Mouse (Mus musculus) neutrophil, adult 5-6 weeks (primary cell): Measurements from ENCODE around the gene Yju2. TPM values are rescaled to one million over a fixed set of nuclear protein-coding genes. Genes with fewer than 3 reads are reported as not detected.
A peak's percentile ranks its signal among the peaks of the same experiment; 100 is the strongest.
"Not testable (repeated sequence)": the region's sequence is repeated elsewhere in the genome, so short reads cannot be mapped to it uniquely, and the experiment has no call there.

Experiments used
- ATAC-seq: fragments of 151-379, 151-347 bp; 2 replicates; pipeline ENCODE4 v1.8.0; 2017; ENCODE audit warnings: mild to moderate bottlenecking, moderate TSS enrichment; ENCODE audit not compliant: insufficient number of reproducible peaks, poor library complexity, low FRiP score, severe bottlenecking; ENCODE audit errors: extremely low read depth
- total RNA-seq: library from RNA; stranded (forward); fragments of 200-1000 nt; gene quantifications from 2 replicates; pipeline ENCODE4 v1.2.3, GENCODE M21; 2017

The Yju2 gene
- 19.8 and 20.5 TPM in 2 replicates for total RNA-seq

DNA sequence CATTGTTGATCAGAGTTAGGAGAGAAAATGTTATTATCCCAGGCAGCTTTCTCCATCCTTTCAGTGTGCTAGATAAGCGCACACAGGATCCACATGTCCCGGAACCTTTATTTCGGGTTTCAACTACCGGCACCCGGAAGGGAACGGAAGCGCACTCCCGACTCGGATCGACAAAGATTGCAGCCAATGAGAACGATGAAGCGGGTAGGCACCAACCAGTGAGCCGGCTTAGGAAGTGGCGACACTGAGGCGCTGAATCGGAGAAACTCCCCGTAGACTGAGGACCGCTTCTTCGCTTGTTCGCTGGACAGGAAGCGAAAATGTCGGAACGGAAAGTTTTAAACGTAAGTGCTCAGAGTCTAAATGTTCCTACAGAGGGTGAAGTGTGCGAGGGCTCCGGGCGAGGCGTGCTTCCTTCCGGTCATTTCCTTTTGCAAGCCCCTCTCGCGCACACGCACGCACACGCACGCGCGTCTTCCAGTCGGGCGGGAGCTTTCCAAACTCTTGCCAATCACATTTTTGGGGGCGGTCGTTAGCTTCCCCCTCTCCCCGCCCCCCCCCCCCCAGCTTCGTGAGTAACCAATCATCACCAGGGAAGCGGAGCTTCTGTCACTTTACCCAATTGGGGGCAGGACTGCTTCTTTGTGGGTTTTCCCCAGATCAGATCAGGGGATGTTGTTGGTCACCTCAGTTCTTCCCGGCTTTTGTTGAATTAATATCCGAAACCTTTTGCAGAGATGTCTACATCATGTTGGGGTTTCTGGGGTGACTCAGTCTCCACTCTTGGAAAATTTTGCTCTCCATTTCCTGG, at the start of gene Yju2:
Gene Yju2, plus strand, starts transcription at position 182 of the 811 bp plus-strand sequence.
- peak; percentile 87 for ATAC-seq

DNA sequence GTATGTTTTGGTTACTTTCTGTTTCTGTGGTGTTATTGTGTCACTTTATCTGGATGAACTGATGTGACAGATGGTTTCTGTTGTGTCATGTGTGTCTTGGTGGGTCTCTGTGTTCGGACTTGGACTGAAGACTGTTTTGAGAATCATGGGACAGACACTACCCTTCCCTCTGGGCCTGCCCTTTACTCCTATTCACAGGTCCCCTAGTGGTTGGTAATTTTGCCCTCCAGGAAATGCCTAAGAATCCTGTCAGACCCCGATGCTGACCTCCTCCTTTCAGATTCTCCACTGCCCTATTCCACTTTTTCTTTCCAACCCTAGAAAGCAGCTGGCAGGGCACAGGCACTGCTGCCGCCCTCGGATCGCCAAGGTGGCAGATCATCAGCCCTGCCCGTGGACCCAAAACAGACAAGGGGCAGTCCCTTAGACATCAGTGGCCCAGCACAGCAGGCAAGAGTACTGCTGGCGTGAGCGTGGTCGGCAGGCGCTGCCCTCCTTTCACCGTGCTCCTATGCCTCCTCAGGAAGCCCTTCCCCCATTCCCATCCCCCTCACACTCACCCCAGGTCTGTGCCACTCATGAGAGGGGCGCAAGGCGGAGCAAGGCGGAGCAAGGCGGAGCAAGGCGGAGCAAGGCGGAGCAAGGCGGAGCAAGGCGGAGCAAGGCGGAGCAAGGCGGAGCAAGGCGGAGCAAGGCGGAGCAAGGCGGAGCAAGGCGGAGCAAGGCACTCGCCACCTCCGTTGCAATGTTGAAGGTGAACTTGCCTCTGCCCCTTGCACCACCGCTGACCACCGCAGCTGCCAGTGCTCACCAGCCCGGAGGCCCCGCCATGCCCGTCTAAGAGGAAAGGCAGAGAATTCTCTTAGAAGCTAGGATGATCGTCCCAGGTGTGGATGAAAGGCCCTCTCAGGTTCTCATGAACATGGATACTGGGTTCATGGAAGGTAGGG, 27.1 kb upstream of the Yju2 start:
- ATAC-seq = peak; percentile 90

DNA sequence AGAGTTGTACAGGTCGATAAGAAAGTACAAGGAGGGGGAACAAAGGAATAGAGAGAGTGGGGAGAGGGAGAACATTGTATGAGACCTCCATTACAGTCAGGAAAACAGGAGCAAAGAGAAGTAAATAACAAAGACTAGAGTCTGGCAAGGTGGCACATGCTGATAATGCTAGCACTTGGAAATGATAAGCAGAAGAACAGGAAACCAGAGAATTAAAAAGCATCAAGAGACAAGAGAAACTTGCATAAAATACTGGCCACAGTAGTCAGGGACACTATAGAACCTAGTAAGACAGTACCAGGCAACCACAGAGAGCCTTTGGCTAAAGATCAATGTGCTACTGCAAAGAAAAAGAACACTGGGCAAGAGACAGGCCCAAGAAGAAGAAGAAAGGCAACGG, 26.3 kb upstream of the Yju2 start:
- ATAC-seq = no peak

DNA sequence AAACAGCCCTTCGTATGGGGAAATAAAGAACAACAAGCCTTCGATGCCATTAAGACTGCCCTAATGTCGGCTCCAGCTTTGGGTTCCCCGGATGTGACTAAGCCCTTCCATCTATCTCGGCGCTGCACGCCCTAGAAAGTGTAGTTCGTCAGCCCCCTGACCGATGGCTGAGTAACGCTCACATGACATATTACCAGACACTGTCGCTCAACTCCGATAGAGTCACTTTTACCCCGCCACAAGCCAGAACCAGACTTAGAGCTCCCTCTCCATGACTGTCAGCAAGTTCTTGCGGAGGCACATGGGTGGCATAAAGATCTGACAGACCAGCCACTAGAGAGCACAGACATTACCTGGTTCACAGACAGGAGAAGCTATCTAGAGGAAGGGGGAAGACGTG, 25.7 kb upstream of the Yju2 start:
- ATAC-seq = no peak

DNA sequence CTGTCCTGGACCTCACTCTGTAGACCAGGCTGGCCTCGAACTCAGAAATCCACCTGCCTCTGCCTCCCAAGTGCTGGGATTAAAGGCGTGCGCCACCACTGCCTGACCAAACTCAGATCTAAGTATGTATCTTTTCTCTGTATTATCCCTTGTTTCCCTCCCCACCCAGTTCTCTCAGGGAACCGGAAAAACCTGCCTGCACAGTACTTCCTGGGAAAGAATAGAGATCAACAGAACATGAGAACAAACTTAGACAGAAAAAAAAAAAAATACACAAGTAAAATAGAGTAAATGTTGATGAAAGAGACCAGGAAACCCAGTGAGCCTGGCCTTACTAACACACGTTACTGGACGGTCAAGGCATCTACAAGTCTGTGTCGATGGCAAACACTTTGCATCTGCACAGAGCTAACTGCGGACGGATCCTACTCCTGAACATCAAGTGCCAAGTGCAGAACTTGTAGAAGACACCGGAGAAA, 14.5 kb upstream of the Yju2 start:
- ATAC-seq = not testable (repeated sequence)

DNA sequence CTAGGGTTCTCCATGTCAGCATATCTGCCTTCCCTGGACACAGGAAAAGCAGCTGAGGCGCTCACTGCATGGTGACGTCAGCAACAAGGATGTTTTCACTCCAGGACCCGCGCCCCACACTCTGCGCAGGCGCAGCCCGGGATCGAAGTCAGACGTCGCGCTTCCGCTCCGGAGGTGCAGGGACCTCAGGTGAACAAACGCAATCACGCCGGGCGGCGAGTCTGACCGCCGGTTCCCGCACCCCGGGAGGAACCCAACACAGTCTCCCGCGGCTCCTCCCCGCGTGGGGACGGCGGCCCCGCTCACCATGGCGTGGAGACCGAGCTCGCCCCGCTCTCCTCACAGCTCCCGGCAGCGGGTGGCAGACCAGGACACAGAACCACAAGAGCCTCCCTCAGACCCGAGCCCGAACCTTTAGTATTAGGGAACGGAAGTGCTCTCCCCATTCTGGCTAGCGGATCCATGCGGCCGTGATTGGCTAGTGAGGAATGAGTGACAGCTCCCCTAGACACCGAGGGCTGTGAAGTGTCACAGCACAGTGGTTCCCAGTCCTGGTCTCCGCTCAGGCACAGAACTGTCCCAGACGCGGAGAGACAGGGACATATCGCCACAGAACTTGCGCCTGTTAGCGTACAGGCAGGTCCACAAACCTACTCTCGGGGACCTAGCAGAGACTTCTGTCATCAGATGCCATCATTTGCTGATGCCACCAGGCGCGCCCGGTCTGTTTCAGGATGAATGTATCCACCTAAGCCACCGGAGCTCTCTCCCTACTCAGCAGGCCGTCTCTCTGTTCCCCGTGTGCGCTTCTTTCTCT, 13.8 kb upstream of the Yju2 start:
- peak; percentile 97 for ATAC-seq

DNA sequence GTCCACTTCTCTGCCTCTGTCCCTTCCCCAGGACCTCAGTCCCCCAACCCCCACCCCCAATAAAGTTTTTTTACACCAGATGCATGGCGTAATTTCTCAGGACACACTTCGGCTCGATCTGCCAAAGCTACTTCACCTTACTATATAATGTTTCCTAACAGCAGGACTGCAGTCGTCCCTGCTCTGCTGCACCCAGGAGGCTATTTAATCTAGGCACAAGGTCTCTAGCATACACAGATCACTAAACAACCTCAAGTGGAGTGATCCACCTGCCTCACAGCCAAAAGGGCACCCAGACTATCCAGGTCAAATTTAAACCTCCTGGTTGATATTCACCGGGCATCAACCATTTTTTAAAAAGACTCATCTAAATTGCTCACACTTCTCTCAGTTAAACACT, 13.2 kb upstream of the Yju2 start:
- ATAC-seq = no peak

DNA sequence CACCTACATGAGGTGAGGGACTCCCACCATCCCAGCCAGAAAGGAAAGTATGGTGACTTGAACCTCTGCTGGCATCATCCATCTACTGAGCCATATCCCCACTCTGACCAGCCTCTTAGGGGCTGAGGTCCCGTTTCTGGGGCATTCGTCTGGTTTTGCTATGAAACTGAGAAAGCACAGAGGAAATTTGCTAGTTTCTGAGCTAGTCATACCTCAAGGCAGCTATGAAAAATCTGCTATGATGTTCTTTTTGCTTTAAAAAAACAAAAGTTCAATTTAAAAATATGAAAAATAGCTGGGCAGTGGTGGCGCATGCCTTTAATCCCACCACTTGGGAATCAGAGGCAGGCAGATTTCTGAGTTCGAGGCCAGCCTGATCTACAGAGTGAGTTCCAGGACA, 10.3 kb upstream of the Yju2 start:
- ATAC-seq = no peak

DNA sequence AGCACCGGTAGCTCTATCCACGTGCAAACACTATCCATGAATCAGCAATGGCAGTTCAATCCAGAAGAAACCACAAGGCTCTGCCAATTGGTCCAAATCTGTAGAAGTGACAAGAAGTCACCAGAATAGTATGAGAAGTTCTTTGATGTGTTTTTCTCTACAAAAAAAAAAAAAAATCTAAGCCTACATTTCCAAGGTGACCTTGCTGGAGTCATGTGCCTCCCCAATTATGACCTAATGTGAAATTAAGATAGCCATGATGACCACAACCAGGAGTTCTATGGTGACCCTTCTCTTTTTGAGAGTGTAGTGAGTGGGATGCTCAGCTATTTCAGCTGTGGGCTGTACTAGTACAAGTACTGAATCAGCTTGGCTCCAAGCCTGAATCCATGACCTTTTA, 9.5 kb upstream of the Yju2 start, which contains the start of gene Zfp119b:
Gene Zfp119b, minus strand, starts transcription at position 101 of the 400 bp plus-strand sequence.
- no peak for ATAC-seq

DNA sequence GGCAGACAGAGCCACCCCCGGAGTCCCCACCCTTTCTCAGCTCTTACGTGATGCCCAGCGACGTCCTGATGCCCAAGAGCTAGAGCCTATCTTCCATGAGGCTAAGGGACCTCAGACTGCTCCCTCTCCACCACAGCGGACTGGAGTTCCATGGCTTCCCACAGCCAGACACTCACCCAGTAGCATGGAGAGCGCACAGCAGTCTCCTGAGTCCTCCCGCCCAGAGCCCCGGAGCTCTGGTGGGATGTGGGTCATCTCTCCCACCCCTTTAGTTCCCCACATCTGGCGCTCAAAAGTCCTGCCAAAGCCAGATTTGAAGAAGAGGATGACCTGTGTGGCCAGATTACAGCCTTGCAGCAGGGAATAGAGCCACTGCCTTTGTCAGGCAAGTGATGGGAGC, 8.3 kb upstream of the Yju2 start:
- no peak for ATAC-seq

DNA sequence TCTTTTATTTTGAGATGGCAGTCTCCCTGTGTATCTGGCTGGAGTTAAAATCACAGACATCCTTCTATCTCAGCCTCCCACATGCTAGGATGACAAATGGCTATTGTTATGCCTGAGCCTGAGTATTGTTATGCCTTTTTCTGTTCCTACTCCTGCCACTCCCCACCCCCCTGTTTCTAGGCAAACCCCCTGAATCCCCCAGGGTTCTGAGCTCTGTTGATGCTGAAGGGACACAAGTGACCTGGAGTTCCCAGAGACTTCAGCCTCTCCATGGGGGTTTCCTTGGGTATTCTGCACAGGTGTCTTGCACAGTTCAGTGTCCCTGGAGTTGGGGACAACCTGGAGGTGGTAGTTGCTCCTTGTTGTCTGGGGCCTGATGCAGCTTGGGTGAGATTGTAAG, 6.9 kb upstream of the Yju2 start:
- ATAC-seq = no peak

DNA sequence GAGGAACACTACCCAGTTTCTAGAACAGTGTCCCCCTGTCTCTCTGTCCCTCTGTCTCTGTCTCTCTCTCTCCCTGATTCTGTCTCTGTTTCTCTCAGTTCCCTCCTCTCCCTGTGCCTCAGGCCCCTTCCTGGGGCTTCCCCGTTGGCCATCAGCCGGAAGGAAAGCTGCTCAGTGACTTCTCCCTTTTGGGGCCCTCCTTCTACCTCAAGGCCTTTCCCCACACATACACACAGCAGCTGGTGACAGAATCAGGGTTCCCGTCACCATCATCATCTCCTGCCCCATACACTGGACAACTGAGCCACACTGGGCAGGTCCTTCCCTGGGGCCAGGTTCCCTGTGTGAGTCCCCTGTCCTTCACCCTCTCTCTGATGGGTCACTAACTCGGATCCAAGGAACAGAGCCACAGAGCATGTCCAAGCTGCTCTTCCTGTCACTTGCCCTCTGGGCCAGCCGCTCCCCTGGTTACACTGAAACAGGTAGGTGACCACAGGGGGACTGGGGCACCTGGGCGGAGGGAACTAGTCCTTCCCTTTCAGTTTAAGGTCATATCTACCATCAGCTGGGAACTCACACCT, 6.4 kb upstream of the Yju2 start, which contains the start of gene Ebi3:
Gene Ebi3, plus strand, starts transcription at position 194 of the 581 bp plus-strand sequence.
- ATAC-seq = peak; percentile 68

DNA sequence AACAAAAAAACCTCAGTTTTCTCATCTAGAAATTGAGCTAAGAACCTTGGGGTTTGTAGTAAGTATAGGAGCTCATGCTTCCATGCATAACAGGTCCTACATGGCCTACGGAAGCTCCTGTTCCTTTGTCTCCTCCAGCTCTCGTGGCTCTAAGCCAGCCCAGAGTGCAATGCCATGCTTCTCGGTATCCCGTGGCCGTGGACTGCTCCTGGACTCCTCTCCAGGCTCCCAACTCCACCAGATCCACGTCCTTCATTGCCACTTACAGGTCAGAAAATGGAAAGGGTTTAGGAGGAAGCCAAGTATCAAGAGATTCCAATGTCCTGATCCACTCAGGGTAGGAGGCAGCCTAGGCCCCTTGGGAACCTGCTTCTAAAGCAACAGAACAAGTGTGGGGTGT, 5.1 kb upstream of the Yju2 start:
- no peak for ATAC-seq

DNA sequence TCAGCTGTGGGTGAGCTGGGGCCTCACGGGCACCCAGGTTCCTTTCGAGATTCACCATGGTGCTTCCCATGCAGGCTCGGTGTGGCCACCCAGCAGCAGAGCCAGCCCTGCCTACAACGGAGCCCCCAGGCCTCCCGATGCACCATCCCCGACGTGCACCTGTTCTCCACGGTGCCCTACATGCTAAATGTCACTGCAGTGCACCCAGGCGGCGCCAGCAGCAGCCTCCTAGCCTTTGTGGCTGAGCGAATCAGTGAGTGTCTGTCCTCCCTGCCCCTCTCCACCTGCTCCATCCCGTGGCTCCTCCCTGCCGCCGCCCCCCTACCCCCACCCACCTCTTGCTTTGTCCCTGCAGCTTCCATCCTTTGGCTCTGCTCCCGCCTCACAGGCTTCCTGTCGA, 4.7 kb upstream of the Yju2 start:
- no peak for ATAC-seq

DNA sequence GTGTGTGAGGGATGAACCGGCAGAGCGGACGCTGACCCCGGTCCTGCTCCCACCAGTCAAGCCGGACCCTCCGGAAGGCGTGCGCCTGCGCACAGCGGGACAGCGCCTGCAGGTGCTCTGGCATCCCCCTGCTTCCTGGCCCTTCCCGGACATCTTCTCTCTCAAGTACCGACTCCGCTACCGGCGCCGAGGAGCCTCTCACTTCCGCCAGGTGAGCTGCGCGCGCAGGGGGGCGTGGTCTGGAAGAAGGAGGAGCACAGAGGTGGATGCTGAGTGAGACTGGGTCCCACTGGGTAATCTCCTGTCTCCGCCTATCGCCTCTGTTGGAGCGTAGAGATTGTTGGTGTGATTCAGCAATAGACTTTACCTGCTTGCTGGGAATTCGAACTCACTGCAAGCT, 2.8 kb upstream of the Yju2 start:
- ATAC-seq = no peak

DNA sequence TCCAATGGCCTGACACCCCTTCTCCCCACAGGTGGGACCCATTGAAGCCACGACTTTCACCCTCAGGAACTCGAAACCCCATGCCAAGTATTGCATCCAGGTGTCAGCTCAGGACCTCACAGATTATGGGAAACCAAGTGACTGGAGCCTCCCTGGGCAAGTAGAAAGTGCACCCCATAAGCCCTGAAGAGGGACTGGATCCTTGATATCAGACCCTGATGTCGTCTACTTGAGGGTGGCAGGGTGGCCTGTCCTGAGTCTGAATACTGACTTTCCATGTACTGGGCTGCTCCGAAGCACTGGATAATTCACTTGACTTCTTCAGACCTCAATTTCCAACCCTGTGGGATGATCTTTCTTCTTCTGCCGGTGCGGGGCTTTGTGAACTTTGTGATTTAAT, 2.3 kb upstream of the Yju2 start:
- no peak for ATAC-seq

DNA sequence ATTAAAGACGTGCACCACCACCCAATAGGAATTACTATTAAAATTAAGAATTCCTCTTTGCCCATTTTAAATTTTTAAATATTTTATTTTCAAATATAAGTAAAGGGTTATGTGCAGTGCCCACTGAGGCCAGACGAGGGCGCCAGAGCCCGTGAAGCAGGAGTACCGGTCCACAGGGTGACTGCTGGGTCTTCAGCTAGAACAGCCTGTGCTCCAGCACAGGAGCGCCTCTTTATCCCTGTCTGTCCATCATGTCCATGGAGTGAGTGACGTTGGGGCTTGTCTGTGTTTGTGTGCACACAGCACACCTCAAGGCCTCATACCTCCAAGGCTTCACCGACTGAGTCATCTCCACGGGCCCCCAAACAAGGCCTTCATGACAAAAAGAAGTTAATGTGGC, 1.7 kb upstream of the Yju2 start:
- peak; percentile 49 for ATAC-seq

DNA sequence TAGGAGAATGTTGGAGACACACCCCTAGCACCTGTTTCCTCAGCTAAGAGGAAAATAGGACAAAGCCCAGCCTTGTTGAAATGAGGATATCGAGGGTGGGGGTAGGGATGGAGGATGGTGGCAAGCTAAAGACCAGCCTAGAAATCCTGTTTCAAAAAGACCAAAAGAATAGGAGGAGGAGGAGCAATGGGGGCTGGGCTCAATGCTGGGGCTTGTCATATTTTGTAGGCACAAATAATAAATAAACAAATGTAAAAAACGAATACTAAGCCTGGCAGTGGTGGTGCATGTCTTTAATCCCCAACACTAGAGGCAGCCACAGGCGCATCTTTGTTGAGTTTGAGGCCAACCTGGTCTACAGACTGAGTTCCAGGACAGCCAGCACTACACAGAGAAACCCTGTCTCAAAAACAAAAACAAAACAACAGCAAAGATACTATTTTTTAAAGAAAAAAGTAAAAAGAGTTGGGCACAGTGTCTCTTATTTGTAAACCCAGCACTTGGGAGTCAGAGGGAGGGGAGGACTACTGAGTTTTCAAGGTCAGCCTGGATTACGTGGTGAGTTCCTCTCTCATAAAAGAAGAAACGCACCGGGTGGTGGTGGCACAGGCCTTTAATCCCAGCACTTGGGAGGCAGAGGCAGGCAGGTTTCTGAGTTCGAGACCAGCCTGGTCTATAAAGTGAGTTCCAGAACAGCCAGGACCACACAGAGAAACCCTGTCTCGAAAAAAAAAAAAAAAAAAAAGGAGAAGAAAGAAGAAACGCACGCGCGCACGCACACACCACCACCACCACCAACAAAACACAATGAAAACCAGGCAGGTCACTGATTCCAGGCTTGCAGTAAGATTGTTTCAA, 944 bp upstream of the Yju2 start:
- ATAC-seq = no peak
